Mouse (Mus musculus) forebrain, postnatal 0 days (tissue): ENCODE results near the gene Grk2. TPM values are rescaled to one million over a fixed set of nuclear protein-coding genes. Genes with fewer than 3 reads are reported as not detected.

Experiments used
- ATAC-seq: fragments of 200-750 bp; cut with Nextera tagmentation; 2 replicates; pipeline ENCODE4 v1.8.0; 2017; ENCODE audit warnings: mild to moderate bottlenecking, moderate library complexity
- DNase-seq: peaks from one replicate; pipeline ENCODE4 v3.0.0-alpha.2; 2015
- H3K27ac ChIP-seq: fragments of 300-500 bp; sonication (generic); 2 replicates; pipeline ENCODE4 v1.5.1; 2014; ENCODE audit warnings: low read depth, mild to moderate bottlenecking, antibody characterized with exemption, low read length, moderate library complexity, mixed read lengths
- H3K27me3 ChIP-seq: fragments of 300-500 bp; sonication (generic); 2 replicates; pipeline ENCODE4 v1.6.1; 2014; ENCODE audit warnings: mild to moderate bottlenecking, low read length, mixed read lengths; ENCODE audit not compliant: insufficient read depth
- H3K36me3 ChIP-seq: fragments of 300-500 bp; sonication (generic); 2 replicates; pipeline ENCODE4 v1.6.1; 2014; ENCODE audit warnings: mild to moderate bottlenecking, moderate library complexity; ENCODE audit not compliant: insufficient read depth
- H3K4me1 ChIP-seq: fragments of 300-500 bp; sonication (generic); 2 replicates; pipeline ENCODE4 v1.6.1; 2014; ENCODE audit warnings: antibody characterized with exemption; ENCODE audit not compliant: insufficient read depth
- H3K4me2 ChIP-seq: fragments of 300-500 bp; sonication (generic); 2 replicates; pipeline ENCODE4 v1.6.1; 2014; ENCODE audit warnings: low read depth, mild to moderate bottlenecking, moderate library complexity
- H3K4me3 ChIP-seq: fragments of 300-500 bp; sonication (generic); 2 replicates; pipeline ENCODE4 v1.5.1; 2014; ENCODE audit warnings: low read depth, low read length, mixed read lengths
- H3K9ac ChIP-seq: fragments of 300-500 bp; sonication (generic); 2 replicates; pipeline ENCODE4 v1.6.1; 2014; ENCODE audit warnings: mild to moderate bottlenecking
- H3K9me3 ChIP-seq: fragments of 300-500 bp; sonication (generic); 2 replicates; pipeline ENCODE4 v1.6.1; 2016; ENCODE audit warnings: low read length
- CTCF ChIP-seq: sonication (generic); IDR thresholded peaks from 2 replicates; pipeline ENCODE4 v1.5.1; 2016; ENCODE audit warnings: antibody characterized with exemption, control low read depth, low read depth
- WGBS: fragments of 180-500 bp; shearing (Covaris S2); extraction: QIAGEN DNeasy Blood & Tissue Kit; methylation state at CpG from one replicate; pipeline ENCODE4 v1.1.7; 2014; 5-methylcytosine and 5-hydroxymethylcytosine counted together
- polyA plus RNA-seq: library from polyadenylated mRNA; unstranded; fragments of >200 nt; fragmentation: Nextera tagmentation; extraction: Ambion mirVana; gene quantifications from 2 replicates; pipeline ENCODE4 v1.2.1, GENCODE M21; 2015
- total RNA-seq: library from RNA; depleted of rRNA; stranded (reverse); fragments of >200 nt; gene quantifications from 2 replicates; pipeline ENCODE4 v1.2.3, GENCODE M21; 2014

Gene Grk2
- total and polyA plus RNA-seq, 2 experiments from 2014 or later, result 24.6 to 136 TPM

- no peak overlapping the region for H3K4me2 ChIP-seq
- 91% methylated on average over 3 of the region's 3 CpGs for WGBS
Measured at GRCm38 (mm10) chr19:4331273-4331672, 25.3 kb upstream of the Grk2 start.

GRCm38 (mm10) chr19:4330603-4331002, 24.6 kb upstream of the Grk2 start:
- Histone ChIP-seq H3K9ac (no peak overlapping the region), H3K4me1 (peaks cover 13% of the 10 kb centered on the region; the same call in 1 of the 2 replicates), H3K9me3 (no peaks in the 10 kb centered on the region), H3K36me3 (peaks cover 43% of the 10 kb centered on the region), H3K27ac (no peak overlapping the region), H3K27me3 (no peaks in the 10 kb centered on the region), H3K4me3 (no peak overlapping the region), H3K4me2 (no peak overlapping the region)
- no peak for TF ChIP-seq CTCF
- 88% methylated on average over 2 of the region's 2 CpGs for WGBS
- DNase-seq (no peak), ATAC-seq (no peak)

More at GRCm38 (mm10) chr19:4331273-4331672, 25.3 kb upstream of the Grk2 start:
- TF ChIP-seq CTCF, result no peak
- peaks cover 13% of the 10 kb centered on the region; the same call in 1 of the 2 replicates for H3K4me1 ChIP-seq
- DNase-seq (no peak), ATAC-seq (no peak)
- H3K27ac ChIP-seq, result no peak overlapping the region
- H3K9ac ChIP-seq, result no peak overlapping the region
- H3K27me3 ChIP-seq, result no peaks in the 10 kb centered on the region
- no peaks in the 10 kb centered on the region for H3K9me3 ChIP-seq
- H3K4me3 ChIP-seq, result no peak overlapping the region
- H3K36me3 ChIP-seq, result peaks cover 36% of the 10 kb centered on the region

GRCm38 (mm10) chr19:4328737-4329304, 22.8 kb upstream of the Grk2 start:
- ATAC-seq (no peak), DNase-seq (no peak)
- TF ChIP-seq CTCF, result no peak
- H3K9ac ChIP-seq, result no peak overlapping the region
- no peak overlapping the region for H3K4me2 ChIP-seq
- peaks cover 61% of the 10 kb centered on the region for H3K36me3 ChIP-seq
- 95% methylated on average over 8 of the region's 8 CpGs for whole genome bisulfite sequencing
- no peak overlapping the region for H3K27ac ChIP-seq
- no peak overlapping the region for H3K4me3 ChIP-seq
- H3K9me3 ChIP-seq, result no peaks in the 10 kb centered on the region
- H3K27me3 ChIP-seq, result no peaks in the 10 kb centered on the region
- peaks cover 13% of the 10 kb centered on the region; the same call in 1 of the 2 replicates for H3K4me1 ChIP-seq

- Histone ChIP-seq H3K9me3 (no peaks in the 10 kb centered on the region), H3K27ac (no peak overlapping the region), H3K4me2 (no peak overlapping the region), H3K9ac (no peak overlapping the region), H3K36me3 (peaks cover 77% of the 10 kb centered on the region), H3K4me3 (no peak overlapping the region), H3K27me3 (no peaks in the 10 kb centered on the region), H3K4me1 (peaks cover 2% of the 10 kb centered on the region; the same call in 1 of the 2 replicates)
- WGBS, result 76% methylated on average over 1 of the region's 1 CpGs
- ATAC-seq (no peak), DNase-seq (no peak)
- TF ChIP-seq CTCF, result no peak
Measured at GRCm38 (mm10) chr19:4326881-4327280, 20.9 kb upstream of the Grk2 start.

- no peak overlapping the region for H3K27ac ChIP-seq
- TF ChIP-seq CTCF, result no peak
- DNase-seq (no peak), ATAC-seq (no peak)
- 92% methylated on average over 3 of the region's 3 CpGs for WGBS
- H3K36me3 ChIP-seq, result peaks cover 79% of the 10 kb centered on the region
- no peak overlapping the region for H3K4me2 ChIP-seq
- H3K27me3 ChIP-seq, result no peaks in the 10 kb centered on the region
- no peak overlapping the region for H3K4me3 ChIP-seq
- H3K9ac ChIP-seq, result no peak overlapping the region
- H3K4me1 ChIP-seq, result no peaks in the 10 kb centered on the region
- no peaks in the 10 kb centered on the region for H3K9me3 ChIP-seq
Measured at GRCm38 (mm10) chr19:4326106-4326505, 20.1 kb upstream of the Grk2 start.

DNA sequence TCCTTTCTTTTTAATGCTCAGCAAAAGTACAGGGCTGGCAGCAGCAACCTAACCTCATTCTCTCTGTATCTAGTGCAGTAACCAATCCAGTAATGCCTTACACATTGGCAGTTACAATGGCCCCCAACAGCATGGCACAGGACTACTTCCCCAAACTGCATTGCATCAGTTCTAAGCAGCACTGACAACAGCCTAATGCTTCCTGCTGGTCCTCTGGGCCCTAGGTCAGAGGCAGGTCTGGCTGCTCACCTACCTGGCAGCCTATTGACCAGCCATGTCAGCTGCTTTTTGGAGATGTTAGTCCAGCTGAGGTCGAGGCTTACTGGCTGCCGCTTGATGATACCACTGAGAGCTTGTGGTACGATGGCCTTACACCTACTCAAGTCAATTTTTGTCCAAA, 16.1 kb upstream of the Grk2 start:
- no peak for ATAC-seq
- peaks cover 90% of the 10 kb centered on the region for H3K36me3 ChIP-seq
- H3K4me3 ChIP-seq, result no peak overlapping the region

GRCm38 (mm10) chr19:4321622-4322021, 15.6 kb upstream of the Grk2 start:
- no peak for DNase-seq
- Histone ChIP-seq H3K27me3 (no peaks in the 10 kb centered on the region), H3K4me3 (no peak overlapping the region), H3K27ac (no peak overlapping the region), H3K9ac (no peak overlapping the region), H3K9me3 (no peaks in the 10 kb centered on the region), H3K4me2 (no peak overlapping the region), H3K36me3 (peaks cover 88% of the 10 kb centered on the region), H3K4me1 (no peaks in the 10 kb centered on the region)
- no peak for TF ChIP-seq CTCF
- WGBS, result 100% methylated on average over 1 of the region's 1 CpGs
- no peak for ATAC-seq

More for the DNA sequence above, 16.1 kb upstream of the Grk2 start:
- 91% methylated on average over 3 of the region's 3 CpGs for WGBS
- no peak for DNase-seq
- Histone ChIP-seq H3K27me3 (no peaks in the 10 kb centered on the region), H3K4me2 (no peak overlapping the region), H3K9me3 (no peaks in the 10 kb centered on the region), H3K27ac (no peak overlapping the region), H3K9ac (no peak overlapping the region), H3K4me1 (no peaks in the 10 kb centered on the region)
- TF ChIP-seq CTCF, result no peak
